Mouse (Mus musculus) adrenal gland, adult 2 months (tissue): ENCODE measurements at regions not wholly inside any gene's neighbourhood (a gene's known extent, or its start where the extent isn't known, plus 50 kb on each side); places are given as distances from the start of the nearest gene placed in this dataset.

Source experiments
- DNase-seq: peaks from one replicate; pipeline ENCODE4 v3.0.0; 2021

GRCm38 (mm10) chr3:6681411-6681810, 61.2 kb upstream of the 1700008P02Rik start:
- no peak for DNase-seq

GRCm38 (mm10) chr3:6676382-6676781, 56.1 kb upstream of the 1700008P02Rik start:
- no peak for DNase-seq

GRCm38 (mm10) chr3:6675354-6675753, 55.1 kb upstream of the 1700008P02Rik start:
- no peak for DNase-seq
